Mouse (Mus musculus): Measurements from ENCODE around the gene Slc52a3. TPM values are rescaled to one million over a fixed set of nuclear protein-coding genes. Genes with fewer than 3 reads are reported as not detected.
A peak's percentile ranks its signal among the peaks of the same experiment; 100 is the strongest.

Slc52a3 gene
- polyA plus RNA-seq, 1 experiment = 0.09 TPM

- Histone ChIP-seq H3K4me3 (replicated peaks) (peak overlapping the region; percentile 93), H3K36me3 (ENCODE audit: control insufficient read depth) (peaks cover 13% of the 10 kb centered on the region), H3K9me3 (ENCODE audit: control insufficient read depth, low read length) (no peaks in the 10 kb centered on the region), H3K27me3 (ENCODE audit: control insufficient read depth) (peaks cover 10% of the 10 kb centered on the region), H3K4me1 (ENCODE audit: control insufficient read depth) (peaks cover 32% of the 10 kb centered on the region)
- TF ChIP-seq TAL1 (IDR thresholded peaks at IDR 0.05; ENCODE audit: low read length) (no peak), GATA1 (IDR thresholded peaks at IDR 0.05; ENCODE audit: low read length) (no peak)
Observed at GRCm38 (mm10) chr2:151980355-151980693, 16.0 kb upstream of the Slc52a3 start.

DNA sequence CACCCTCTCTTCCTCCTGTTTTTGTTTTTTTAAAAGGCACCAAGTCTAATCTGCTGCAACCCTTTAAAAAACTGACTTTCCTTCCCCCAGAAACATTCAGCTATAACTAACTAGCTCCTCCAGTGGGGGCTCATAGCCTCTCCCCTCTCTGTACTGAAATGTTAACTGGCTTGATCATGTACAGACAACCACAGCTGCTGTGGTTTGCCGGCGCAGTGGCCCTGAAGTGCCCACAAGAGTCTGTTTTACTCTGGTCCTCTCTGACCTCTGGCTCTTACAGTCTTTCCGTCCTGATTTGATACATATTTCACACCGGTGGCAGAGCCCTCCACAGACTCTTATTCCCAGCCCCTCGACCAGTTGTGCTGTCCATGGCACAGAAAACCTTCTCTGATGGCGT is 15.0 kb upstream of the Slc52a3 start:
- Histone ChIP-seq H3K36me3 (ENCODE audit: control insufficient read depth) (peaks cover 13% of the 10 kb centered on the region), H3K4me3 (replicated peaks) (no peak overlapping the region), H3K27me3 (ENCODE audit: control insufficient read depth) (peaks cover 12% of the 10 kb centered on the region), H3K9me3 (ENCODE audit: control insufficient read depth, low read length) (no peaks in the 10 kb centered on the region), H3K4me1 (ENCODE audit: control insufficient read depth) (peaks cover 32% of the 10 kb centered on the region)
- TF ChIP-seq GATA1 (IDR thresholded peaks at IDR 0.05; ENCODE audit: low read length) = no peak

GRCm38 (mm10) chr2:151982476-151982875 is 13.8 kb upstream of the Slc52a3 start:
- Histone ChIP-seq H3K27me3 (ENCODE audit: control insufficient read depth) (peaks cover 20% of the 10 kb centered on the region), H3K9me3 (ENCODE audit: control insufficient read depth, low read length) (no peaks in the 10 kb centered on the region), H3K36me3 (ENCODE audit: control insufficient read depth) (peaks cover 6% of the 10 kb centered on the region), H3K4me3 (replicated peaks) (no peak overlapping the region), H3K4me1 (ENCODE audit: control insufficient read depth) (peaks cover 32% of the 10 kb centered on the region)
- TF ChIP-seq TAL1 (IDR thresholded peaks at IDR 0.05; ENCODE audit: low read length) (no peak), GATA1 (IDR thresholded peaks at IDR 0.05; ENCODE audit: low read length) (no peak)

DNA sequence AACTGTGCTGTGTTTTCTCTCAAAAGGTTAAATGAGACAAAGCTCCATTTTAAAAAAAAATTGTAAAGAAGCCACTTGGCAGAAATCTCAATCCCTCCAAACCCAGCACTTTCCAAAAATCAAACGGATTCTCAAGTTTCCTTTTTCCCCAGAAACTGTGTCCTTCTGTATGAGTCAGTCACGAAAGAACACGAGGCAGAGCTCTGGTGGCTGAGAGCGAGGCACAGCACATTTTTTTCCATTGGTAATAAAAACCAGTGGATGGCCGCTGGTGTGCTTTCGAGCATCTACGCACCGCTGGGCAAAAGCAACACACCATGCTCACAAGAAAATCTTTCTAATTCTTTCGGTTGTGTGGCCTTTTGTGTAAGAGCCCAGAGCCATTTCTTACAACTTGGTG is 12.3 kb upstream of the Slc52a3 start:
- peaks cover 33% of the 10 kb centered on the region for H3K27me3 ChIP-seq (ENCODE audit: control insufficient read depth)
- no peaks in the 10 kb centered on the region for H3K9me3 ChIP-seq (ENCODE audit: control insufficient read depth, low read length)
- H3K4me3 ChIP-seq (replicated peaks) = no peak overlapping the region
- H3K36me3 ChIP-seq (ENCODE audit: control insufficient read depth) = no peaks in the 10 kb centered on the region
- TF ChIP-seq GATA1 (IDR thresholded peaks at IDR 0.05; ENCODE audit: low read length) = no peak
- TF ChIP-seq TAL1 (IDR thresholded peaks at IDR 0.05; ENCODE audit: low read length) = no peak
- H3K4me1 ChIP-seq (ENCODE audit: control insufficient read depth) = peaks cover 17% of the 10 kb centered on the region

GRCm38 (mm10) chr2:151985426-151986172 is 10.7 kb upstream of the Slc52a3 start:
- TF ChIP-seq TAL1 (IDR thresholded peaks at IDR 0.05; ENCODE audit: low read length) = no peak
- no peak for TF ChIP-seq GATA1 (IDR thresholded peaks at IDR 0.05; ENCODE audit: low read length)
- no peak overlapping the region for H3K4me3 ChIP-seq (replicated peaks)
- H3K36me3 ChIP-seq (ENCODE audit: control insufficient read depth) = no peaks in the 10 kb centered on the region
- H3K9me3 ChIP-seq (ENCODE audit: control insufficient read depth, low read length) = no peaks in the 10 kb centered on the region
- peaks cover 33% of the 10 kb centered on the region for H3K27me3 ChIP-seq (ENCODE audit: control insufficient read depth)
- H3K4me1 ChIP-seq (ENCODE audit: control insufficient read depth) = peaks cover 1% of the 10 kb centered on the region

- no peak overlapping the region for H3K4me3 ChIP-seq (replicated peaks)
- no peaks in the 10 kb centered on the region for H3K36me3 ChIP-seq (ENCODE audit: control insufficient read depth)
- H3K9me3 ChIP-seq (ENCODE audit: control insufficient read depth, low read length) = no peaks in the 10 kb centered on the region
- TF ChIP-seq GATA1 (IDR thresholded peaks at IDR 0.05; ENCODE audit: low read length) (no peak), TAL1 (IDR thresholded peaks at IDR 0.05; ENCODE audit: low read length) (no peak)
- H3K27me3 ChIP-seq (ENCODE audit: control insufficient read depth) = peaks cover 35% of the 10 kb centered on the region
- H3K4me1 ChIP-seq (ENCODE audit: control insufficient read depth) = no peaks in the 10 kb centered on the region
Observed at GRCm38 (mm10) chr2:151986958-151987357, 9.4 kb upstream of the Slc52a3 start.

GRCm38 (mm10) chr2:151988978-151989377 is 7.3 kb upstream of the Slc52a3 start:
- TF ChIP-seq GATA1 (IDR thresholded peaks at IDR 0.05; ENCODE audit: low read length) (no peak), TAL1 (IDR thresholded peaks at IDR 0.05; ENCODE audit: low read length) (no peak)
- Histone ChIP-seq H3K9me3 (ENCODE audit: control insufficient read depth, low read length) (no peaks in the 10 kb centered on the region), H3K27me3 (ENCODE audit: control insufficient read depth) (peaks cover 49% of the 10 kb centered on the region), H3K4me3 (replicated peaks) (no peak overlapping the region), H3K36me3 (ENCODE audit: control insufficient read depth) (no peaks in the 10 kb centered on the region), H3K4me1 (ENCODE audit: control insufficient read depth) (no peaks in the 10 kb centered on the region)

- TF ChIP-seq GATA1 (IDR thresholded peaks at IDR 0.05; ENCODE audit: low read length) (no peak), TAL1 (IDR thresholded peaks at IDR 0.05; ENCODE audit: low read length) (no peak)
- Histone ChIP-seq H3K4me1 (ENCODE audit: control insufficient read depth) (peaks cover 11% of the 10 kb centered on the region), H3K27me3 (ENCODE audit: control insufficient read depth) (peaks cover 56% of the 10 kb centered on the region), H3K36me3 (ENCODE audit: control insufficient read depth) (no peaks in the 10 kb centered on the region), H3K4me3 (replicated peaks) (no peak overlapping the region), H3K9me3 (ENCODE audit: control insufficient read depth, low read length) (no peaks in the 10 kb centered on the region)
Observed at GRCm38 (mm10) chr2:151990985-151991394, 5.3 kb upstream of the Slc52a3 start.

DNA sequence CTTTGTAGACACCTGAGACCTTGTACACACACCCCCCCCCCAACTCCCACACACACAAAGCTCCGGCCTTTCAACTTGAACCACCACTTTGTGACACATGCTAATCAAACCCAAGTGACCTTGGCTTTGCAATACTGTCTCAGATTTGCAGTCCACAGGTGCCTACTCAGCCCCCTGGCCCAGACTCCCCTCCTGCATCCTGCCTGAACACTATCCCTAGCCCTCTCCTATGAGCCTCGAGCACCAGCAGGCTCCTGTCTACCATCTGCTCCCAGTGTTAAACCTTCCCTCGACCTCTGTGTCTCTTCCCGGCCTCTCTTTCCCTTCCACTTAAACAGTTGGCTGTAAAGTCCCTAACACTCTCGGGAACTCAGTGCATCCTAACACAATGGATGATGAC is 4.9 kb upstream of the Slc52a3 start:
- H3K27me3 ChIP-seq (ENCODE audit: control insufficient read depth) = peaks cover 54% of the 10 kb centered on the region
- TF ChIP-seq GATA1 (IDR thresholded peaks at IDR 0.05; ENCODE audit: low read length) = no peak
- TF ChIP-seq TAL1 (IDR thresholded peaks at IDR 0.05; ENCODE audit: low read length) = no peak
- H3K4me3 ChIP-seq (replicated peaks) = no peak overlapping the region
- H3K36me3 ChIP-seq (ENCODE audit: control insufficient read depth) = no peaks in the 10 kb centered on the region
- peaks cover 15% of the 10 kb centered on the region for H3K4me1 ChIP-seq (ENCODE audit: control insufficient read depth)
- no peaks in the 10 kb centered on the region for H3K9me3 ChIP-seq (ENCODE audit: control insufficient read depth, low read length)

Data from erythroblast, embryonic 14.5 days (primary cell).